Mouse (Mus musculus) intestine, embryonic 15.5 days (tissue): ENCODE data around the gene Oxt. TPM values are rescaled to one million over a fixed set of nuclear protein-coding genes. Genes with fewer than 3 reads are reported as not detected.

Experiments
- ATAC-seq: fragments of 200-750 bp; cut with Nextera tagmentation; 2 replicates; pipeline ENCODE4 v1.8.0; 2017; ENCODE audit warnings: moderate TSS enrichment, moderate library complexity
- H3K27ac ChIP-seq: fragments of 300-500 bp; sonication (generic); 2 replicates; pipeline ENCODE4 v1.5.1; 2015; ENCODE audit warnings: mild to moderate bottlenecking, inconsistent platforms
- H3K27me3 ChIP-seq: fragments of 300-500 bp; sonication (generic); replicated peaks from 2 replicates; pipeline ENCODE4 v1.6.1; 2015; ENCODE audit warnings: inconsistent platforms
- H3K36me3 ChIP-seq: fragments of 300-500 bp; sonication (generic); 2 replicates; pipeline ENCODE4 v1.6.1; 2015; ENCODE audit warnings: inconsistent platforms
- H3K4me1 ChIP-seq: fragments of 300-500 bp; sonication (generic); replicated peaks from 2 replicates; pipeline ENCODE4 v1.6.1; 2015; ENCODE audit warnings: inconsistent platforms
- H3K4me2 ChIP-seq: fragments of 300-500 bp; sonication (generic); replicated peaks from 2 replicates; pipeline ENCODE4 v1.6.1; 2015; ENCODE audit warnings: mild to moderate bottlenecking, inconsistent platforms
- H3K4me3 ChIP-seq: fragments of 300-500 bp; sonication (generic); replicated peaks from 2 replicates; pipeline ENCODE4 v1.5.1; 2015; ENCODE audit warnings: inconsistent platforms
- H3K9ac ChIP-seq: fragments of 300-500 bp; sonication (generic); 2 replicates; pipeline ENCODE4 v1.6.1; 2015; ENCODE audit warnings: inconsistent platforms
- H3K9me3 ChIP-seq: fragments of 300-500 bp; sonication (generic); 2 replicates; pipeline ENCODE4 v1.6.1; 2016; ENCODE audit warnings: inconsistent platforms
- WGBS: fragments of 180-500 bp; shearing (Covaris S2); methylation state at CpG from one replicate; pipeline ENCODE4 v1.1.7; 2015; 5-methylcytosine and 5-hydroxymethylcytosine counted together
- polyA plus RNA-seq: library from polyadenylated mRNA; unstranded; fragments of >200 nt; fragmentation: Nextera tagmentation; extraction: Ambion mirVana; gene quantifications from 2 replicates; pipeline ENCODE4 v1.2.1, GENCODE M21; 2015

Oxt gene
- polyA plus RNA-seq, 1 experiment from 2014 or later = not detected

DNA sequence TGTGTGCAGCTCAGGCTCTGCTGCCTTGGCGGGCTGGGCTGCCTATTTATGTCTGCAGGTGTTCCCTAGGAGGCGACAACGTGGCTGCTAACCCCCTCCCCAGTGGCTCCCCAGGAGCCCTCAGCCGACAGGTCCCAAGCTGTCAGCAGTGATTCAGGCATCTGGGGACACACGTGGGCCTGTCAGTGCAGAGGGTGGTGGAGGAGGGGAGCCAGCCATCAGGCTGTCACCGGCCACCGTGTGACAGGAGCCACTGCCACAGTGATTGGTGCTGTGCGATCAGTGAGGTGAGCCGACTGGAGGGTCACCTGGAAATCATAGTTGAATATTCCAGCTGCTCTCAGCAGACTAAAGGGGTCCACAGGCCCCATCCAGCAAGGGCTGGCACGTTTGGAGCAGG is 6.6 kb downstream of the Oxt start, which contains the start of gene Avp:
Avp (minus strand) TSS at position 3 of the 400 bp plus-strand sequence.
- no peak within 1 kb of the TSS for H3K9ac ChIP-seq
- peaks cover 56% of the 10 kb centered on the region for H3K27me3 ChIP-seq
- H3K27ac ChIP-seq = no peak within 1 kb of the TSS
- no peak within 1 kb of the TSS for H3K4me3 ChIP-seq
- no peaks in the 10 kb centered on the region for H3K9me3 ChIP-seq
- H3K36me3 ChIP-seq = no peaks in the 10 kb centered on the region
- no peak for ATAC-seq
- H3K4me2 ChIP-seq = no peak within 1 kb of the TSS
- 38% methylated on average over 10 of the region's 10 CpGs for WGBS
- H3K4me1 ChIP-seq = peaks cover 18% of the 10 kb centered on the region

DNA sequence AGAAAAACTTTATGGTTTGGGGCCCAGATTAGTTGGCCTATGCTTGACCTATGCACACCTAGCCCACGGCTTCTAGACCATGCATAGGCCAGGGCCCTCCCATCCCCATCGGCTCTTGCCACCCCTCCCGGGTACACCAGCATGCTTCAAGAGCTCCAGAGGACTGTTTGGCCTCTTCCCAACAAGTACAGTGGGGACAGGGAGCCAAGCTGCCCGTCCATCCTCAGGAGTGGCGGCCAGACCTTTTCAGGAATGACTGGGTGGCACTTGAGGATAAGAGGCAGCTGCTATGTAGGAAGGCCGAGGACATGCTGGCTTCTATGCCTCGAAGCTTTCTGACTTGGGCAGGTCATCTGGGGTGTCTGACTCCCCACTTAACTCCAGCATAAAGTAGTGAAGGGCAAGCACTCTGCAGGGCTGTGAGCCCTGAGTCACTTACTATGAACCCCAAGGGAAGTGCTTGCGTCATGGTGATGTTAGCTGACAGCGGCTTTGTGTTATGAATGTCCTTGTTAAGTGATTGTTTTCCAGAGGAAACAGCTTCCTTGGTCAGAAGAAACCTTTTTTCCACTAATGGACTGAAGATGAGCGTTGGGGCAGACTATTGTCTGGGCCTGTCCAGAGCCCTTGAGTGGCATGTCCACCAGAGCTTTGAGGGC is 8.1 kb downstream of the Oxt start:
- Histone ChIP-seq H3K4me2 (no peak overlapping the region), H3K36me3 (no peaks in the 10 kb centered on the region), H3K27ac (no peak overlapping the region), H3K27me3 (peaks cover 42% of the 10 kb centered on the region), H3K4me1 (peaks cover 17% of the 10 kb centered on the region), H3K4me3 (no peak overlapping the region), H3K9ac (no peak overlapping the region), H3K9me3 (no peaks in the 10 kb centered on the region)
- WGBS = 82% methylated on average over 10 of the region's 10 CpGs
- no peak for ATAC-seq

DNA sequence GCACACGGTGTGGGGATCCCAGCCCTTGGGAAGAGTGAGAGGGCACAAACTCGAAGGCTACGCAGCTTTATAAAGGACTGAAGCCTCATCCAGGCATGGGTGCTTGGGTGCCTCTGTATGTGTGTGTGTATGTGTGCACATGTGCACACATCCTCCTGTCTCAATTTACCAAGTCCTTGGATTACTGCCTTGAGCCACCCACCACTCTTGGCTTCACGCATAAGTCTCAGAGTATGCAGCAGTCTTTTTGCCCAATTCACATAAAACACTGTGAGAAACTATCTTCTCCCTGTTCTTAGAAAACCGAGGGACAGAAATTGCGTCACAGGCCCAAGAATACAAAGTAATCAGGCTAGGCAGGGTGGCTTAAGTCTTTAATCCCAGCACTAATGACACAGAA is 10.0 kb downstream of the Oxt start:
- Histone ChIP-seq H3K9ac (no peak overlapping the region), H3K27me3 (peaks cover 22% of the 10 kb centered on the region), H3K36me3 (no peaks in the 10 kb centered on the region), H3K9me3 (no peaks in the 10 kb centered on the region), H3K4me3 (no peak overlapping the region), H3K4me1 (peaks cover 2% of the 10 kb centered on the region; the same call in 1 of the 2 replicates), H3K27ac (no peak overlapping the region), H3K4me2 (no peak overlapping the region)
- no peak for ATAC-seq
- 82% methylated on average over 6 of the region's 6 CpGs for WGBS

DNA sequence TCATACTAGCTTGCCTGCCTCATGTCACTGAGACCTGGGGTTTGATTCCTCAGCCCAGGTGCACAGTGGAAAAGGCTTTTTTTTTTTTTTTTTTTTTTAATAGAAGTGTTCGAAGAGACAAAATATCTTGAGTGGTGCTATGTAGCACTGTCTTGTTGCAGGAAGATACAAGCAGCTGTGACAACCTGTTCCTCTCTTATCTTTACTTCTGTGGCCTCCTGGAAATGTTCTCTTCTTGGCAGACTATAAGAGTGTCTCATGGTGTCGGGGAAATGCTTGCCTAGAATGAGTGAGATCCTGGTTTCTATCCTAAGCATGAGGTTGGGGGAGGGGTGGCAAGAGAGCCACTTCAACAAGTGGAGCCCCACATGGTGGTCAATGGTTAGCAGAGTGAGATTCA is 12.4 kb downstream of the Oxt start:
- Histone ChIP-seq H3K9ac (no peak overlapping the region), H3K27me3 (0 out of 2 replicates have a peak, but pooled peaks cover 5% of the 10 kb centered on the region), H3K27ac (no peak overlapping the region), H3K4me2 (no peak overlapping the region), H3K9me3 (no peaks in the 10 kb centered on the region), H3K36me3 (no peaks in the 10 kb centered on the region), H3K4me3 (no peak overlapping the region), H3K4me1 (no peaks in the 10 kb centered on the region)
- no peak for ATAC-seq
- WGBS = 79% methylated on average over 2 of the region's 2 CpGs

DNA sequence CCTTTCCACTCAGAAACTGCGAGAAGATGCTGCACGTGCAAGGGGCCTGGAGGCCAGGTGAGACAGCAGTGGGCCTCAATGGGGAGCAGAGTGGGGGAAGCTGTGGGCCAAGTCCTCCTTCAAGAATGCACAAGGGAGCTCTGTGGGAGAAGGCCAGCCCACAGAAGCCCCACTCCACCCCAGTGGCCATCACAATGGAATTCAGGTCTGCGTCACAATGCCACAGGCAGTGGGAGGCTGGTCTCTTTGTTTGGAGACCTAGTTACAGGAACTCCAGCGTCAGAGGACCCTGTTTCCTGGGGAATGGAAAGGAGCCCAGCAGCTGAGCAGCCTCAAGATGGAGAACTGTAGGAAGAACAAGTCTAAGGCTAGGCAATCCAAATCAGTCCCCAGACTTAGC is 13.2 kb downstream of the Oxt start:
- Histone ChIP-seq H3K4me1 (no peaks in the 10 kb centered on the region), H3K36me3 (no peaks in the 10 kb centered on the region), H3K9me3 (no peaks in the 10 kb centered on the region), H3K27me3 (no peaks in the 10 kb centered on the region), H3K9ac (no peak overlapping the region), H3K4me2 (no peak overlapping the region), H3K4me3 (no peak overlapping the region), H3K27ac (no peak overlapping the region)
- ATAC-seq = no peak
- WGBS = 76% methylated on average over 4 of the region's 4 CpGs

DNA sequence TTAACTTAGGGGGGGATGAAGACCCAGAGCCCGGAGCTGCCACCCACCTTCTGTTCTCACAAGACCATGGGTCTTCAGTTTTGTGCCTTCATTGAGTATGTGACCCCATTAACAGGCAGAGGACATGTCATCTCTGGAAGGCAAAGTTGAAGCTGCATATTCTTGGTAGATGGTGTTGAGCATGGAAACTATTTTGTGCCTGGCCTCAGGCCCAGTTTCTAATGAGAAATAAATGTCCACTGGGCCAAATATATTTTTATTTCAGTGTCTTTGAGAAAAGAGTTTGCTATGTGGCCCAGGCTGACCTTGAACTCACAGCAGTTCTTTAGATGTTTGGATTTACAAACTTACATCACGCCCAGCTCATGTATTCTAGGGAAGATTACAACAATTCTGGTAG is 13.8 kb downstream of the Oxt start:
- Histone ChIP-seq H3K4me3 (no peak overlapping the region), H3K27me3 (no peaks in the 10 kb centered on the region), H3K4me2 (no peak overlapping the region), H3K36me3 (no peaks in the 10 kb centered on the region), H3K9me3 (no peaks in the 10 kb centered on the region), H3K27ac (no peak overlapping the region), H3K4me1 (no peaks in the 10 kb centered on the region), H3K9ac (no peak overlapping the region)
- ATAC-seq = no peak
- 93% methylated on average over 2 of the region's 2 CpGs for WGBS

DNA sequence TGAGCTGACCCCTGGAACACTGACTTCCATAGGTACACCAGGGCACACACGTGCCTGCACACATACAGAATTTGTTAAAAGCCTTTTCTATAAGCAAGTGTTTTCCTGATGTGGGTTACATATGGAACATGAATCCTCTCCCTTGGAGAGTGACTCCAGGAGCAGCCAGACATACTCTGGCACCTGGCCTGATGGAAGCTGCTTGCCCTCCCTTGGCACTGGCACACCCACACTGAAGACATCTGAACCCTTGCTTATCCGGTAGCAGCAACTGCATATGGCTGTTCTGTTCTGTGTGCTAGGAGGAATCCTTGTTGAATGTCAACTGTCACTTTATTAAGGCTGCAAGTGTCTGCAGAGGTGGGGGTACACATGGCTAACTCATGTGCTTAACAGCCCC is 15.0 kb downstream of the Oxt start:
- Histone ChIP-seq H3K4me1 (no peaks in the 10 kb centered on the region), H3K36me3 (0 out of 2 replicates have a peak, but pooled peaks cover 6% of the 10 kb centered on the region), H3K27me3 (no peaks in the 10 kb centered on the region), H3K9ac (no peak overlapping the region), H3K9me3 (no peaks in the 10 kb centered on the region), H3K4me3 (no peak overlapping the region), H3K27ac (no peak overlapping the region), H3K4me2 (no peak overlapping the region)
- no peak for ATAC-seq
- WGBS = 94% methylated on average over 2 of the region's 2 CpGs

DNA sequence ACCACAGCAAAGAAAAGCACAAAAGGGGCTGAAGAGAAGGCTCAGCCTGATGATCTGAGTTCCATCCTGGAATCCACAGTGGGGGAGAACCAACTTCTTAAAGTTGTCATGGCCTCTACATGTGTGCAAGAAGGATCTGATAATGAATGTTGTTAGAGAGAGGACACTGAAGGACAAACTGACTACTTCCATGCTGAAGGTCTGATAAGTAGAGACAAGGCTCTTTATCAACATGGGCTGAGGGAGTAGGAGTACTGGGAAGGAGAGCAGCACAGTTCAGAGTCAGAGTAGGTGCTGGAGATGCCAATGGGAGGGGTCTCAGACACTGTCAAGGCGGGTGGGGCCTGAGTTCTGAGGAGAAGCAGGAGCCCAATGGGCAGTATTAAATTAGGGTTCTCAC is 19.6 kb downstream of the Oxt start:
- no peak overlapping the region for H3K4me2 ChIP-seq
- ATAC-seq = no peak
- H3K9me3 ChIP-seq = no peaks in the 10 kb centered on the region
- H3K4me3 ChIP-seq = no peak overlapping the region
- H3K36me3 ChIP-seq = peaks cover 27% of the 10 kb centered on the region
- H3K9ac ChIP-seq = no peak overlapping the region
- H3K4me1 ChIP-seq = no peaks in the 10 kb centered on the region
- WGBS = 79% methylated on average over 1 of the region's 1 CpGs
- no peaks in the 10 kb centered on the region for H3K27me3 ChIP-seq
- H3K27ac ChIP-seq = no peak overlapping the region

DNA sequence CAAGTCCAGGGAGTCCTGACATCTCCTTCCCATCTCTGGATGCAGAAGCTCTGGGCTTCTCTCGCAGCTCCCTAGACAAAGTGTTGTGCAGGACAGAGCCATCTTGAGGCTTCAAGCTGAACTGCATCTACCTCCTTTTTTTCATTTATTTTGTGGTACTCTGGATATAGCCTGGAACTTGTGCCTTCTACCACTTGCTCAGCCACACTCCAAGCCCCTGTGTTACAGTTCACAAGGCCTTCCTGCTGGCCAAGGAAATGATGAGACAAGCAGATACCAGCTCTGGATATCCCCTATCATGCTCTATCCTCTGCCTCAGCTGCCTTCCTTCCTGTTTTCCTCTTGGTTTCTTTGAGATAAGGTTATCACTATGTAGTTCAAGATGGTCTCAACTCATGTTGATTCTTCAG is 21.6 kb downstream of the Oxt start:
- peaks cover 27% of the 10 kb centered on the region for H3K36me3 ChIP-seq
- H3K27me3 ChIP-seq = no peaks in the 10 kb centered on the region
- no peak for ATAC-seq
- H3K27ac ChIP-seq = no peak overlapping the region
- WGBS = 16% methylated on average over 1 of the region's 1 CpGs
- no peak overlapping the region for H3K4me3 ChIP-seq
- H3K4me1 ChIP-seq = no peaks in the 10 kb centered on the region
- H3K9ac ChIP-seq = no peak overlapping the region
- no peak overlapping the region for H3K4me2 ChIP-seq
- H3K9me3 ChIP-seq = no peaks in the 10 kb centered on the region

DNA sequence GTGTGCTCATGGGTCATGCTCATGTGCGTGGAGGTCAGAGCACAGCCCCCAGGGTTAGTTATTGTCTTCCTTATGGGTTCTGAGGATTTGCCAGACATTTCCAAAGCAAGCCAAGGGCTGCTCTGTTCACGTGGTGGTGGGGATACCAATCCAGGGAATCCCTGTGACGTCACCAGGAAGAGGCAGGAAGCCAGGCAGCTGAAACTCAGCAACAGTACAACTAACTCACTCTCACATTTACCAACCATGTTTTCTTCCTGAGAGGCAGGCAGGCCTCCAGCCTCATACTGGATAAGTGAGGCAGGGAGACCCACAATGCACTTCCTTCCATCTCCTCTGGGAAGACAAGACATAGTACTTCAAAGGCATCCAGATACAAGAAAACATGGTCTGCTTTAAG is 22.4 kb downstream of the Oxt start:
- Histone ChIP-seq H3K36me3 (peaks cover 27% of the 10 kb centered on the region), H3K4me2 (no peak overlapping the region)

DNA sequence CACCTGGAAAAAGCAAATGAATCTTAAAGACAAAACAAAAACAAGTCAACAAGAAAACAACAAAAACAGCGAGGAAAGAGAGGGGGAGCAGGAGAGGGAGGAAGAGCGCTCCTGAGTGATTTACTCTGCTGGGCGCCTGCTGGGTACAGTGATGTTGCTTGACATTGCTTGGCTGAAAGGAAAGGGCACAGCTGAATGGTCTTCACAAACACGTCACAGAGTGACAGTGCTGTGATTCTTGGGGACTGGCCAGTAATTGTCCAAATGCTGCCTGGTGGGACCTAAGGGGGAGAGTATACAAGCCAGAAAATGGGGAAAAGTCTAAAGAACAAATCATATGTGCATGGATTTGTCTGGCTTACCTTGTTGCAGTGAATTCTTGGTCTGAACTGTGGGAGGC is 26.2 kb downstream of the Oxt start:
- Histone ChIP-seq H3K27ac (no peak overlapping the region), H3K4me1 (no peaks in the 10 kb centered on the region), H3K4me2 (no peak overlapping the region), H3K36me3 (peaks cover 16% of the 10 kb centered on the region), H3K9ac (no peak overlapping the region), H3K9me3 (no peaks in the 10 kb centered on the region), H3K27me3 (no peaks in the 10 kb centered on the region), H3K4me3 (no peak overlapping the region)
- 84% methylated on average over 4 of the region's 4 CpGs for WGBS
- no peak for ATAC-seq

More for the DNA sequence above, 22.4 kb downstream of the Oxt start:
- Histone ChIP-seq H3K27me3 (no peaks in the 10 kb centered on the region), H3K9me3 (no peaks in the 10 kb centered on the region), H3K27ac (no peak overlapping the region), H3K4me1 (no peaks in the 10 kb centered on the region), H3K4me3 (no peak overlapping the region), H3K9ac (no peak overlapping the region)
- no peak for ATAC-seq
- 72% methylated on average over 3 of the region's 3 CpGs for WGBS

DNA sequence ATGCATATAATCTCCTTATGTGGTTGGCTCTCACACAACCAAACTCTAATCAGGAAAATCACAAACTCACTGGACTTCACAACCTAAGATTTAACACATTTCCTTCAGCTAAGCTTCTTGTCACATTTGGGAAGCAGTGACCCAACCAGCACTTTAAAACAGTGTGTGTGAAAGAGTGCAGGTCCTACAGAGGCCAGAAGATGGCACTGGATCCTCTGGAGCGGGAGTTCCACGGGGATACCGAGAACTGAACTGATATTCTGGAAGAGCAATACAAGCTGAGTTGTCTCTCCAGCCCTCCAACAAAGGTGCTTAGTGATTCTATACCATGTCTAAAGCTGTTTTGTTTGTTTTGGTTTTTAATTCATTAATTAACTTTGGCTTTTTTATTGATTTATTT is 37.1 kb downstream of the Oxt start:
- Histone ChIP-seq H3K9me3 (no peaks in the 10 kb centered on the region), H3K27me3 (no peaks in the 10 kb centered on the region), H3K4me3 (no peak overlapping the region), H3K27ac (no peak overlapping the region), H3K4me1 (no peaks in the 10 kb centered on the region), H3K36me3 (peaks cover 5% of the 10 kb centered on the region; the same call in 1 of the 2 replicates), H3K4me2 (no peak overlapping the region), H3K9ac (no peak overlapping the region)
- ATAC-seq = no peak
- 67% methylated on average over 3 of the region's 3 CpGs for WGBS

DNA sequence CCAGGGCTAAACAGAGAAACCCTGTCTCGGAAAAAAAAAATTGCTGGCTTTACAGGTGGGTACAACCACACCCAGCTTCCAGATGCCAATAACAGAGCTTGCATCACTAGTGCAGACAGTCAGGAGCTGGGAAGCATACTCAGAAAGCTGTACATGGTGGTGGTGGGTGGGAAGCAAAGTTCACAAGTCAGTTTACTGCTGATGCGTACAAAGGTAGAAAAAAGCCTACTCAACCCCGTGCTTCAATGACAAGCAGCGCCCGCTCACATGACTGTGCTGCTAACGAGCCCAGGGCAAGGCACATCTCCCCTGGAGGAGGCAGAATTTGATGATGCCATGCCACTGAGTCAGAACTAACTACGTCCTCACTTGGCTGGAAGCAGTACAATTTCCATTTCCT is 43.0 kb downstream of the Oxt start:
- no peak for ATAC-seq
- H3K36me3 ChIP-seq = peaks cover 11% of the 10 kb centered on the region; the same call in 1 of the 2 replicates
- H3K9me3 ChIP-seq = no peaks in the 10 kb centered on the region
- no peak overlapping the region for H3K4me2 ChIP-seq
- no peaks in the 10 kb centered on the region for H3K27me3 ChIP-seq
- no peaks in the 10 kb centered on the region for H3K4me1 ChIP-seq
- no peak overlapping the region for H3K9ac ChIP-seq
- H3K4me3 ChIP-seq = no peak overlapping the region
- H3K27ac ChIP-seq = no peak overlapping the region
- WGBS = 93% methylated on average over 7 of the region's 7 CpGs
